ENCODE assay signal across 8 mouse cellular contexts in the genomic region with DNA sequence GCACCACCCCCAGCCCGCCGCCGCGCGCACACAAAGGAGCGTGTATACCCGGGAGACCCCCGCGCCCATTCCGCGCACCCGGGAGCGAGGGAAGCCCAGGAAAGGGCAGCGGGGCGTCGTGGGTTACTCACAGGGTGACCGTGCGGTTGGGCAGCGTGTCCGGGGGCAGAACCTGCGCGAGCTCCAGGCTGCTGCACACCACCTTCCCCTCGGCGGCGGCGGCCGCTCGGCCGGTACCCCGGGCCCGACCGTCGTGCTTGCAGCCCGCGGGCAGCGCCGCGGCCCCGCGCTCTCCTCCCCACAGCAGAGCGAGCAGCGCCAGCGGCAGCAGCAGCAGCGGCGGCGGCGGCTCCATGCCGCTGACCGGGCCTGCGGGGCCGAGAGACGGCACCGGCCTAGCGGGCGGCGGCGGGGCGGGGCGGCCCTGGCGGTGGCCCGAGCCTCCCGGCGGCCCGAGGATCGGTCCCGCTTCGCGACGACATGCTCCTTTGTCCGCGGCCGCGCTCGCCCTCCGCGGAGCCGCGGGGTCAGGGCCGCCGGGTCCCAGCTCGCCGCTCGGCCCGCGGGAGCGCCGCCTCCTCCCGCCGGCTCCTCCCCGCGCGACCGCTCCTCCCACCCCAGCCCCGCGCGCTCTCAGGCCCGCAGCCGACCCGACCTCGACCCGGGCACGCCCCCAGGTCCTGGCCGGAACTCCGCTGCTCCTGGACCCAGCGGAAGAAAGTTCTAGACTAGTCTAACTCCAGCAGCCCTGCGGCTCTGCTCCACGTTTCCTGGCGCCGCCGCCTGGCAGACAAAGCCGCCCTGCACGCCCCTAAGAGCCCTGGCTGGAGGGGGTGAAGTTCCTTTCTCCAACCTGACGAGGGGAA. TPM values are rescaled to one million over a fixed set of nuclear protein-coding genes. Genes with fewer than 3 reads are reported as not detected.
A peak's percentile ranks its signal among the peaks of the same experiment; 100 is the strongest.
DNase-seq lines count a peak whose midpoint lies in the region.

Gene Adgra3 (minus strand): TSS at position 586 of the 866 bp plus-strand sequence.

- H3K4me1 ChIP-seq in hindbrain, embryonic 10.5 days (replicated peaks) = peaks cover 38% of the 10 kb centered on the region

- DNase-seq in WW6 (ENCODE audit: low read depth, low spot score) = peak; percentile 48
- DNase-seq in cerebellum, adult 9-11 months = peak; percentile 25
- peak; percentile 32 to 55 for DNase-seq in frontal cortex, postnatal 10 days (ENCODE audit: low spot score in 2 of 2)
- DNase-seq in hindbrain, embryonic 10.5 days (ENCODE audit: low spot score) = peak; percentile 84
- DNase-seq in layer of hippocampus, postnatal 14 days (ENCODE audit: low spot score in 2 of 2) = peak; percentile 26 to 44
- peak; percentile 88 for DNase-seq in lung, postnatal 36 days
- DNase-seq in right cerebral cortex, postnatal 10 days (ENCODE audit: low spot score in 2 of 2) = peak; percentile 43 to 77
- no peak for DNase-seq in B cell, adult 2 months

- under 1% methylated on average over 110 of the region's 113 CpGs for WGBS in hindbrain, embryonic 10.5 days

- H3K4me3 ChIP-seq in hindbrain, embryonic 10.5 days = peak within 1 kb of the TSS; percentile 91

- 0 out of 2 replicates have a peak, but pooled peaks cover 4% of the 10 kb centered on the region for H3K36me3 ChIP-seq in hindbrain, embryonic 10.5 days

- H3K9me3 ChIP-seq in hindbrain, embryonic 10.5 days = no peaks in the 10 kb centered on the region

- no peaks in the 10 kb centered on the region for H3K27me3 ChIP-seq in hindbrain, embryonic 10.5 days (ENCODE audit: insufficient read depth, poor library complexity, severe bottlenecking)

- peak within 1 kb of the TSS; percentile 100 for H3K27ac ChIP-seq in hindbrain, embryonic 10.5 days

RNA-seq across cellular contexts. Expression of gene Adgra3, which starts in this region (rescaled TPM):
- polyA plus RNA-seq in hindbrain, embryonic 10.5 days (2016; fragmentation: Nextera tagmentation; extraction: Ambion mirVana) = 34.2 and 38.7 TPM in 2 replicates
- total RNA-seq in layer of hippocampus, postnatal 14 days (2021) = 10 to 100 TPM; 31.5 to 31.7 TPM

Comparison
In these comparisons a context has a peak if more than half of its experiments do, and no peak if none do; other contexts are left out.
1. DNase-seq: peak in WW6 (single experiment), cerebellum, adult 9-11 months (single experiment), frontal cortex, postnatal 10 days (2 of 2), hindbrain, embryonic 10.5 days (single experiment), layer of hippocampus, postnatal 14 days (2 of 2), lung, postnatal 36 days (single experiment) and right cerebral cortex, postnatal 10 days (2 of 2); none in B cell, adult 2 months (0 of 2).